ENCODE assay signal across 24 mouse cellular contexts in genomic region chr10:105626842-105627241, GRCm38 (mm10).
"Had no signal": no experiment of that assay in that cellular context is flagged by ENCODE, and none has a peak within 500 bp of the region (broad histone marks: within the 10 kb centered on the region; RNA-seq: fewer than 3 reads in every experiment).

No protein-coding gene starts in this region.

- H3K4me3 ChIP-seq: embryonic facial prominence, embryonic 10.5 days; embryonic facial prominence, embryonic 12.5 days; embryonic facial prominence, embryonic 13.5 days; embryonic facial prominence, embryonic 15.5 days; erythroblast, embryonic 14.5 days; forebrain, embryonic 10.5 days; forebrain, embryonic 12.5 days; forebrain, embryonic 13.5 days; forebrain, embryonic 15.5 days; gastrocnemius, adult 2 months; heart, adult 2 months; heart, embryonic 10.5 days had no signal

- H3K27me3 ChIP-seq: embryonic facial prominence, embryonic 12.5 days; embryonic facial prominence, embryonic 13.5 days; embryonic facial prominence, embryonic 15.5 days; forebrain, embryonic 12.5 days; forebrain, embryonic 13.5 days; forebrain, embryonic 15.5 days had no signal

- H3K4me1 ChIP-seq: embryonic facial prominence, embryonic 12.5 days; embryonic facial prominence, embryonic 13.5 days; embryonic facial prominence, embryonic 15.5 days; forebrain, embryonic 13.5 days; forebrain, embryonic 15.5 days; heart, embryonic 10.5 days had no signal

- DNase-seq: cerebellum, postnatal 14 days; cerebellum, postnatal 25 days; cerebellum, postnatal 36 days; embryo, embryonic 11 days; forebrain, postnatal 0 days; gastrocnemius, adult 2 months; gastrocnemius, postnatal 10 days; gastrocnemius, postnatal 14 days; gastrocnemius, postnatal 25 days; gastrocnemius, postnatal 36 days; heart, adult 11 months; heart, adult 18-20 months; heart, adult 2 months had no signal

- H3K27ac ChIP-seq: embryonic facial prominence, embryonic 10.5 days; embryonic facial prominence, embryonic 12.5 days; embryonic facial prominence, embryonic 13.5 days; embryonic facial prominence, embryonic 15.5 days; forebrain, embryonic 10.5 days; forebrain, embryonic 12.5 days; forebrain, embryonic 13.5 days; forebrain, embryonic 15.5 days; gastrocnemius, adult 2 months; heart, adult 2 months; heart, embryonic 10.5 days had no signal

- H3K9me3 ChIP-seq: embryonic facial prominence, embryonic 10.5 days; embryonic facial prominence, embryonic 12.5 days; embryonic facial prominence, embryonic 13.5 days; embryonic facial prominence, embryonic 15.5 days; forebrain, embryonic 10.5 days; forebrain, embryonic 12.5 days; forebrain, embryonic 13.5 days; forebrain, embryonic 15.5 days; heart, embryonic 10.5 days had no signal

- H3K4me2 ChIP-seq: embryonic facial prominence, embryonic 12.5 days; embryonic facial prominence, embryonic 13.5 days; embryonic facial prominence, embryonic 15.5 days; forebrain, embryonic 12.5 days; forebrain, embryonic 13.5 days; forebrain, embryonic 15.5 days; heart, embryonic 11.5 days had no signal

- H3K36me3 ChIP-seq: embryonic facial prominence, embryonic 10.5 days; embryonic facial prominence, embryonic 12.5 days; embryonic facial prominence, embryonic 13.5 days; embryonic facial prominence, embryonic 15.5 days; forebrain, embryonic 10.5 days; forebrain, embryonic 12.5 days; forebrain, embryonic 15.5 days; heart, embryonic 10.5 days had no signal

- H3K9ac ChIP-seq: embryonic facial prominence, embryonic 12.5 days; embryonic facial prominence, embryonic 13.5 days; embryonic facial prominence, embryonic 15.5 days; forebrain, embryonic 12.5 days; forebrain, embryonic 13.5 days; forebrain, embryonic 15.5 days; forebrain, postnatal 0 days had no signal
